Mouse (Mus musculus) heart, postnatal 4 days (tissue): ENCODE results near the gene Krtap26-1. TPM values are rescaled to one million over a fixed set of nuclear protein-coding genes. Genes with fewer than 3 reads are reported as not detected.

Experiments used
- total RNA-seq, 2 experiments: library from RNA; stranded (reverse); gene quantifications; 2 replicates each; pipeline ENCODE4 v1.2.3; 2021

Krtap26-1 gene
- total RNA-seq, 2 experiments from 2014 or later = not detected

Other genes with a start within 250 kb of the Krtap26-1 start
- gene Cldn17, start 140.8 kb downstream of the Krtap26-1 start, total RNA-seq = not detected
- gene Cldn8, start 84.6 kb downstream of the Krtap26-1 start, total RNA-seq = not detected
- gene Krtap24-1, start 35.5 kb downstream of the Krtap26-1 start, total RNA-seq = not detected
- gene 2310079G19Rik, start 20.1 kb downstream of the Krtap26-1 start, total RNA-seq = not detected
- not detected for gene Krtap27-1, start 23.9 kb upstream of the Krtap26-1 start, total RNA-seq
- not detected for gene 2310061N02Rik, start 60.2 kb upstream of the Krtap26-1 start, total RNA-seq
- gene Krtap13-1, start 81.1 kb upstream of the Krtap26-1 start, total RNA-seq = not detected
- gene Krtap13, start 103.8 kb upstream of the Krtap26-1 start, total RNA-seq = not detected
- not detected for gene 2310034C09Rik, start 111.1 kb upstream of the Krtap26-1 start, total RNA-seq
- not detected for gene 2310057N15Rik, start 126.4 kb upstream of the Krtap26-1 start, total RNA-seq
- not detected for gene Gm5965, start 130.1 kb upstream of the Krtap26-1 start, total RNA-seq
- not detected for gene Gm20741, start 164.4 kb upstream of the Krtap26-1 start, total RNA-seq
- not detected for gene Krtap15, start 172.4 kb upstream of the Krtap26-1 start, total RNA-seq
- gene Krtap14, start 178.3 kb upstream of the Krtap26-1 start, total RNA-seq = not detected
- gene Krtap19-1, start 221.6 kb upstream of the Krtap26-1 start, total RNA-seq = not detected
- gene Krtap19-2, start 226.5 kb upstream of the Krtap26-1 start, total RNA-seq = not detected
- gene Krtap19-3, start 230.2 kb upstream of the Krtap26-1 start, total RNA-seq = not detected
- not detected for gene Krtap19-4, start 237.3 kb upstream of the Krtap26-1 start, total RNA-seq
- not detected for gene Krtap19-5, start 248.7 kb upstream of the Krtap26-1 start, total RNA-seq